Comparison of ENCODE assay signal across 10 mouse cellular contexts in genomic region chr5:119835053-119835867, GRCm38 (mm10). TPM values are rescaled to one million over a fixed set of nuclear protein-coding genes. Genes with fewer than 3 reads are reported as not detected.
DNase-seq lines count a peak whose midpoint lies in the region; ATAC-seq and TF ChIP-seq lines count a peak whose summit lies in the region.
"Had no signal": no experiment of that assay in that cellular context is flagged by ENCODE, and none has a peak within 500 bp of the region (broad histone marks: within the 10 kb centered on the region; RNA-seq: fewer than 3 reads in every experiment).

No protein-coding gene starts in this region.

- TF ChIP-seq CTCF in lung, postnatal 0 days (IDR thresholded peaks at IDR 0.05) = no peak

- H3K4me3 ChIP-seq in forebrain, embryonic 10.5 days = no peak overlapping the region
- no peak overlapping the region for H3K4me3 ChIP-seq in forebrain, embryonic 11.5 days (ENCODE audit: low read depth, low read length)
- peak overlapping the region; percentile 66 for H3K4me3 ChIP-seq in lung, embryonic 16.5 days (ENCODE audit: low read length)
- H3K4me3 ChIP-seq in embryonic facial prominence, embryonic 14.5 days (ENCODE audit: low read depth, low read length) = peak overlapping the region; percentile 18
- peak overlapping the region; percentile 58 for H3K4me3 ChIP-seq in lung, postnatal 0 days (ENCODE audit: low read depth, low read length)
- H3K4me3 ChIP-seq: megakaryocyte, embryonic 14.5 days had no signal

- H3K4me2 ChIP-seq in forebrain, embryonic 11.5 days (ENCODE audit: low read depth, low read length, severe bottlenecking) = no peak overlapping the region
- peak overlapping the region; percentile 38 for H3K4me2 ChIP-seq in lung, embryonic 16.5 days (ENCODE audit: low read depth, low read length)
- peak overlapping the region; percentile 34 for H3K4me2 ChIP-seq in embryonic facial prominence, embryonic 14.5 days (ENCODE audit: low read depth, low read length)
- H3K4me2 ChIP-seq in lung, postnatal 0 days (replicated peaks; ENCODE audit: low read depth, low read length) = peak overlapping the region; percentile 67

- H3K36me3 ChIP-seq in forebrain, embryonic 10.5 days (replicated peaks) = no peaks in the 10 kb centered on the region
- H3K36me3 ChIP-seq in forebrain, embryonic 11.5 days (ENCODE audit: control insufficient read depth, insufficient read depth, low read length) = no peaks in the 10 kb centered on the region
- H3K36me3 ChIP-seq in lung, embryonic 16.5 days (ENCODE audit: control insufficient read depth, insufficient read depth, low read length) = no peaks in the 10 kb centered on the region
- H3K36me3 ChIP-seq in embryonic facial prominence, embryonic 14.5 days (ENCODE audit: control insufficient read depth, insufficient read depth, low read length) = no peaks in the 10 kb centered on the region
- no peaks in the 10 kb centered on the region for H3K36me3 ChIP-seq in lung, postnatal 0 days (ENCODE audit: insufficient read depth, low read length)

- peaks cover 100% of the 10 kb centered on the region for H3K27me3 ChIP-seq in forebrain, embryonic 10.5 days (ENCODE audit: poor library complexity, severe bottlenecking)
- peaks cover 93% of the 10 kb centered on the region for H3K27me3 ChIP-seq in forebrain, embryonic 11.5 days (ENCODE audit: control insufficient read depth, insufficient read depth, low read length)
- H3K27me3 ChIP-seq in lung, embryonic 16.5 days (ENCODE audit: control insufficient read depth, insufficient read depth, low read depth, low read length) = peaks cover 48% of the 10 kb centered on the region
- H3K27me3 ChIP-seq in embryonic facial prominence, embryonic 14.5 days (replicated peaks; ENCODE audit: control insufficient read depth, insufficient read depth, low read length) = peaks cover 98% of the 10 kb centered on the region
- H3K27me3 ChIP-seq in lung, postnatal 0 days (replicated peaks; ENCODE audit: insufficient read depth, low read length) = peaks cover 22% of the 10 kb centered on the region

- no peak for ATAC-seq in forebrain, embryonic 11.5 days (replicated peaks; ENCODE audit: low FRiP score)
- ATAC-seq in lung, embryonic 16.5 days (ENCODE audit: low read depth) = no peak
- no peak for ATAC-seq in embryonic facial prominence, embryonic 14.5 days (ENCODE audit: low read depth)
- peak; percentile 1; the same call in 1 of the 2 replicates for ATAC-seq in lung, postnatal 0 days

- no peaks in the 10 kb centered on the region for H3K9me3 ChIP-seq in forebrain, embryonic 10.5 days
- H3K9me3 ChIP-seq in forebrain, embryonic 11.5 days (ENCODE audit: control insufficient read depth, low read length) = no peaks in the 10 kb centered on the region
- no peaks in the 10 kb centered on the region for H3K9me3 ChIP-seq in lung, embryonic 16.5 days (ENCODE audit: control insufficient read depth, low read length)
- H3K9me3 ChIP-seq in embryonic facial prominence, embryonic 14.5 days (ENCODE audit: control insufficient read depth, low read length) = no peaks in the 10 kb centered on the region
- H3K9me3 ChIP-seq in lung, postnatal 0 days (ENCODE audit: low read length) = no peaks in the 10 kb centered on the region
- H3K9me3 ChIP-seq: megakaryocyte, embryonic 14.5 days had no signal

- peaks cover 11% of the 10 kb centered on the region for H3K4me1 ChIP-seq in forebrain, embryonic 10.5 days
- H3K4me1 ChIP-seq in forebrain, embryonic 11.5 days (replicated peaks; ENCODE audit: control insufficient read depth, insufficient read depth, low read length) = no peaks in the 10 kb centered on the region
- peaks cover 4% of the 10 kb centered on the region; the same call in 1 of the 2 replicates for H3K4me1 ChIP-seq in lung, embryonic 16.5 days (replicated peaks; ENCODE audit: control insufficient read depth, insufficient read depth, low read length)
- peaks cover 6% of the 10 kb centered on the region; the same call in 1 of the 2 replicates for H3K4me1 ChIP-seq in embryonic facial prominence, embryonic 14.5 days (ENCODE audit: control insufficient read depth, insufficient read depth, low read length)
- no peaks in the 10 kb centered on the region for H3K4me1 ChIP-seq in lung, postnatal 0 days (ENCODE audit: insufficient read depth, low read depth, low read length)

- H3K9ac ChIP-seq in forebrain, embryonic 11.5 days (ENCODE audit: low read length) = no peak overlapping the region
- peak overlapping the region; percentile 89 for H3K9ac ChIP-seq in lung, embryonic 16.5 days (ENCODE audit: low read length)
- H3K9ac ChIP-seq in embryonic facial prominence, embryonic 14.5 days (ENCODE audit: low read depth, low read length) = 0 out of 2 replicates have a peak overlapping the region, but pooled peaks have one; percentile 5
- H3K9ac ChIP-seq in lung, postnatal 0 days (replicated peaks; ENCODE audit: low read depth) = peak overlapping the region; percentile 80

- WGBS in forebrain, embryonic 10.5 days = under 1% methylated on average over 30 of the region's 30 CpGs
- under 1% methylated on average over 30 of the region's 30 CpGs for WGBS in forebrain, embryonic 11.5 days
- under 1% methylated on average over 30 of the region's 30 CpGs for WGBS in lung, embryonic 16.5 days
- WGBS in embryonic facial prominence, embryonic 14.5 days = under 1% methylated on average over 29 of the region's 30 CpGs
- 3% methylated on average over 30 of the region's 30 CpGs for whole genome bisulfite sequencing in lung, postnatal 0 days

- no peak for TF ChIP-seq EP300 in lung, postnatal 0 days (IDR thresholded peaks at IDR 0.05)

- DNase-seq in forebrain, embryonic 10.5 days (ENCODE audit: extremely low spot score, low spot score) = peak; percentile 53
- no peak for DNase-seq in forebrain, embryonic 11.5 days (ENCODE audit: low spot score)
- DNase-seq in lung, postnatal 36 days = no peak
- no peak for DNase-seq in embryonic facial prominence, embryonic 14.5 days (ENCODE audit: low spot score)
- DNase-seq in lung, postnatal 0 days (ENCODE audit: low spot score) = no peak
- no peak for DNase-seq in natural killer cell, adult 2 months (ENCODE audit: low spot score in 2 of 2)
- DNase-seq in frontal cortex, postnatal 10 days (ENCODE audit: low spot score in 2 of 2) = no peak
- DNase-seq: right cerebral cortex, postnatal 14 days had no signal

- no peak overlapping the region for H3K27ac ChIP-seq in forebrain, embryonic 10.5 days
- H3K27ac ChIP-seq in forebrain, embryonic 11.5 days (ENCODE audit: low read depth, low read length) = no peak overlapping the region
- H3K27ac ChIP-seq in lung, embryonic 16.5 days (ENCODE audit: low read length) = peak overlapping the region; percentile 89
- H3K27ac ChIP-seq in embryonic facial prominence, embryonic 14.5 days (replicated peaks; ENCODE audit: low read depth, low read length) = no peak overlapping the region
- H3K27ac ChIP-seq in lung, postnatal 0 days (ENCODE audit: low read length) = peak overlapping the region; percentile 87

RNA-seq across cellular contexts. Expression of gene Tbx5, which starts 2.8 kb away (rescaled TPM):
- 0.04 and 0.41 TPM in 2 replicates for polyA plus RNA-seq in forebrain, embryonic 10.5 days (2016; fragmentation: Nextera tagmentation; extraction: Ambion mirVana)
- polyA plus RNA-seq in forebrain, embryonic 11.5 days (2014; fragmentation: Nextera tagmentation; extraction: Ambion mirVana) = not detected in 2 replicates
- 53.0 and 58.7 TPM in 2 replicates for polyA plus RNA-seq in lung, embryonic 16.5 days (2015; fragmentation: Nextera tagmentation; extraction: Ambion mirVana)
- polyA plus RNA-seq in embryonic facial prominence, embryonic 14.5 days (2014; fragmentation: Nextera tagmentation; extraction: Ambion mirVana) = 0.24 and 1.5 TPM in 2 replicates
- polyA plus RNA-seq in lung, postnatal 0 days (2015; fragmentation: Nextera tagmentation; extraction: Ambion mirVana) = 25.3 and 26.7 TPM in 2 replicates

Comparison
In these comparisons a context has a peak if more than half of its experiments do, and no peak if none do; other contexts are left out.
1. H3K27ac ChIP-seq: peak in lung, embryonic 16.5 days (single experiment) and lung, postnatal 0 days (single experiment); none in forebrain, embryonic 10.5 days (single experiment), forebrain, embryonic 11.5 days (single experiment) and embryonic facial prominence, embryonic 14.5 days (single experiment).
2. H3K4me3 ChIP-seq: peak in lung, embryonic 16.5 days (single experiment), embryonic facial prominence, embryonic 14.5 days (single experiment) and lung, postnatal 0 days (single experiment); none in forebrain, embryonic 10.5 days (single experiment) and forebrain, embryonic 11.5 days (single experiment).
3. RNA of gene Tbx5, which starts 2.8 kb away (polyA plus RNA-seq): 53.0 to 58.7 TPM in lung, embryonic 16.5 days and 25.3 to 26.7 TPM in lung, postnatal 0 days; 0.24 to 1.5 TPM in embryonic facial prominence, embryonic 14.5 days, 0.04 to 0.41 TPM in forebrain, embryonic 10.5 days and not detected in forebrain, embryonic 11.5 days; every median in the first group is over 10 times any median in the second.